Mouse (Mus musculus) cortical plate, adult 2 months (tissue): Measurements from ENCODE around the gene Mgat5b. TPM values are rescaled to one million over a fixed set of nuclear protein-coding genes. Genes with fewer than 3 reads are reported as not detected.
"Not testable (repeated sequence)": the region's sequence is repeated elsewhere in the genome, so short reads cannot be mapped to it uniquely, and the experiment has no call there.

Experiments
- H3K27ac ChIP-seq: fragments of 200-500 bp; 2 replicates; pipeline ENCODE4 v1.5.1; 2012; ENCODE audit warnings: low read length, control low read depth, inconsistent platforms; ENCODE audit not compliant: insufficient read depth
- H3K4me1 ChIP-seq: fragments of 200-500 bp; 2 replicates; pipeline ENCODE4 v1.6.1; 2011; ENCODE audit warnings: low read length; ENCODE audit not compliant: control insufficient read depth, insufficient read depth
- H3K4me3 ChIP-seq: fragments of 200-500 bp; 2 replicates; pipeline ENCODE4 v1.5.1; 2011; ENCODE audit warnings: mild to moderate bottlenecking, low read length, control low read depth; ENCODE audit not compliant: insufficient read depth
- CTCF ChIP-seq: fragments of 200-500 bp; IDR thresholded peaks from 2 replicates; pipeline ENCODE4 v1.5.1; 2011; ENCODE audit warnings: mild to moderate bottlenecking, control low read depth, low read length; ENCODE audit not compliant: insufficient read depth; ENCODE audit errors: extremely low read depth
- POLR2A ChIP-seq: fragments of 200-500 bp; IDR thresholded peaks from 2 replicates; pipeline ENCODE4 v1.6.1; 2011; ENCODE audit warnings: mild to moderate bottlenecking, low read length, control low read depth; ENCODE audit not compliant: insufficient read depth; ENCODE audit errors: extremely low read depth
- polyA plus RNA-seq: library from polyadenylated mRNA; depleted of rRNA; stranded (reverse); fragments of >200 nt; gene quantifications from 2 replicates; pipeline ENCODE4 v1.2.3, GENCODE M21; 2012

Gene Mgat5b
- polyA plus RNA-seq, 1 experiment = 62.1 TPM

DNA sequence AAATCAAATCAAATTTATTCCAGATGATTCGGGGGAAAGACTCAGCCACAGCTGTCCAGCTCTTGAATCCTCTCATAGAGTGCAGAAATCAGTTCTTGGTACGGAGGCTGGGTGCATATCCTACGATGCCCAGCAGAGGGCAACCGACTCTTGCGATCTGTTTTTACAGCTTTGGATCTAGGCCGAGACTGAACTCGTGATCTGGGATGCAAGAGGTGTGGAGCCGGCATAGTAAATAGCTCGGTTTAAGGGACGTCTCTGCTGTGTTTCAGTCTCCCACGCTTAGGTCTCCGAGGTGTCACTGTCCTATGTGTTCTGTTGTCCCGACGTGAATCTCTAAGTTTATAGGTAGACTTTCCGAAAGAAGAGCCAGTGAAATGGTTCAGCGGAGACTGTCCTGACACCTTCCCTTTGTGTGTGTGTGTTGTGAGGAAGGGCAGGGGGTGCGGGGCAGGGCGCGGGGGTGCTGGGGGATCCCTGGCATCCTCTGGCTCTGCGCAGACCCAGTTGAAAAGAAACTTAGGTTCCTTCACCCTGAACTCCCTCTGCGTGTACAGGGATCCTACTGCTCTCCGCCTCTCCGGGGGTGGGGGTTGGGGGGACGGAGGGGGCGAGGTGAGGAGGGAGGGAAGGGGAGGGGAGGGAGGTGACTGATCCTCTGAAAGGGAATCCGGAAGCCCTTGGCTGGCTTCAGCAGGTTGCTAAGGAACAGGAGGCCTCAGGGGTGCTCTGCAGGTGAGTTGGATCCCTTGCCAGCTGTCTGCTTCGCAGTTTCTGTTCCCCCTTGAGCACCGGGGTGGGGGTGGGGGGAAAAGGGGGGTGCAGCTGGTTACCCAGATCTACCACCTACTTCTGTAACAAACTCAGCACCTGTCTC, 33.1 kb upstream of the Mgat5b start:
- Histone ChIP-seq H3K4me3 (peak overlapping the region; percentile 27), H3K27ac (no peak overlapping the region)
- TF ChIP-seq CTCF (peak; percentile 92), POLR2A (no peak)

DNA sequence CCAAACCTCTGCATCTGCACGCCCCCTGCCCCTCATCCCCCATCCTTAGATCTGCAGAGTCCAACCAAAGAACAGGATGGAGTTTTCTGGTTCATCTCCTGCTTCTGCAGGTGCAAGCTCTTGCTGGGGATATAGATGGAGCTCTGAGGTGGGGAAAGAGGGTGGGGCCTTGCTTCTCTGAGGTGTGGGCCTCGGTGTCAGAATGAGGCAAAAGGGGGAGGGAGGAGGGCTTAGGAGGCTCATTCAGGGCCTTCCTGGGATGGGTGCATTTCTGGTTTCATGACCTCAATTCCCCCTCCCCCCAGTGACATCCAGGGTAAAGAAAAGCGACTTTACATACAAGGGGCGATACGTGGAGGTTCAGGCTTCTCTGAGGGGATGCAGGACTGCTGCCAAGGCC, 31.5 kb upstream of the Mgat5b start:
- no peak overlapping the region for H3K4me3 ChIP-seq
- no peaks in the 10 kb centered on the region for H3K4me1 ChIP-seq
- no peak overlapping the region for H3K27ac ChIP-seq
- TF ChIP-seq POLR2A = no peak
- no peak for TF ChIP-seq CTCF

More for the DNA sequence above, 33.1 kb upstream of the Mgat5b start:
- no peaks in the 10 kb centered on the region for H3K4me1 ChIP-seq

DNA sequence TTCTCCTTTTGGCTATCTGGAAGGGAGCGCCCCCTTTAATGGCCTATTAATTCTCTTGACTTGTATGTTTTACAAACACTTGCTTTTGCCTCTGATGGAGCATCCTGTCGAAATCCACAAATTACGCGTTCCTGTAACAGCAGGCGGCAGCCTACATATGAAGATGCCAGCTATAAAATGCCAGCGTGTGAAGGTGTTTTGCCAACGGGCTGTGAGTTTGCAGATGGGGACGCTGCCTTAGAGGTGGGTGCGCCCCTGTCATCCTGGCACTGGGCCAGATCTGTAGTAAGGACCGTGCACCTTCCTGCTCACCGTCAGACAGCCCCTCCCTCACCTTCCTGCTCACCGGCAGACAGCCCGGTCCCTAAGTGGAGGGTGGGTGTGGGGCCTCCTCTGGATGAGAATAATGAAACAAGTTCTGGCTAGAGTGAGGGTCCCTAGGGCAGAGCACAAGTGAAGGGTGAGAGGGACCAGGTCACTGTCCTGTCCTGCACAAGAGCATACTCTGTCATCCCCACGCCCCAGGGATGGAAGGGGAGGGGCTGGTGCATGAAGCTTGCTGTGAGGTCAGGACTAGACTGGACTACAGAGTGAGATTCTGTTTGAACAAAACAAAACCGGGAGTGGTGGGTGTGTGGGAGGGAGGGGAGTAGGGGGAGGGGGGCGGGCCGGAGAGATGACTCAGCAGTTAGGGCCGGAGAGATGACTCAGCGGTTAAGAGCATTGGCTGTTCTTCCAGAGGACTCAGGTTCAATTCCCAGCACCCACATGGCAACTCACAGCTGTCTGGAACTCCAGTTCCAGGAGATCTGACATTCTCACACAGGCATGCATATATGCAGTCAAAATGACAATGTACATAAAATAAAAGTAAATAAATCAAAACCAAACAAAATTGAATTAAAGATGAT, 24.9 kb upstream of the Mgat5b start:
- no peak overlapping the region for H3K4me3 ChIP-seq
- no peak overlapping the region for H3K27ac ChIP-seq
- H3K4me1 ChIP-seq = no peaks in the 10 kb centered on the region
- TF ChIP-seq POLR2A = no peak
- TF ChIP-seq CTCF = peak; percentile 14; the same call in 1 of the 2 replicates

DNA sequence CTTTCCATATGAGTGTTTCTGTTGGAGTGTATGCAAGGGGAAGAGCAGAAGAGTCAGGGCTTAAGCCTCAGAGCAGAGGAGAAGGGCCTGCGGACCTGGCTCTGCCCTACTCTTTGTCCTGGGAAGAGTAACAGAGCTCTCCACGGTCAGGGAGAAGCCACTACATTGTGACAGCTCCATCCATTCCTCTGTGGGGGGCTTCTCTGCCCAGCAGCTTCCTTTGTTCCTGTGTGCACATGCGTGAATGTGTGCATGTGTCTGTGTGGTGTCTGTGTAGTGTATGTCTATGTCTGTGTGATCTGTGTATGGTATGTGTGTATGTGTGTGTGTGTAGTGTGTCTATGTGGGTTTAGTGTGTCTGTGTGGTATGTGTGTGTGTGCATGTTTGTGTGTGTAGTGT, 23.3 kb upstream of the Mgat5b start:
- Histone ChIP-seq H3K4me3 (no peak overlapping the region), H3K27ac (no peak overlapping the region), H3K4me1 (no peaks in the 10 kb centered on the region)
- TF ChIP-seq CTCF (no peak), POLR2A (no peak)

DNA sequence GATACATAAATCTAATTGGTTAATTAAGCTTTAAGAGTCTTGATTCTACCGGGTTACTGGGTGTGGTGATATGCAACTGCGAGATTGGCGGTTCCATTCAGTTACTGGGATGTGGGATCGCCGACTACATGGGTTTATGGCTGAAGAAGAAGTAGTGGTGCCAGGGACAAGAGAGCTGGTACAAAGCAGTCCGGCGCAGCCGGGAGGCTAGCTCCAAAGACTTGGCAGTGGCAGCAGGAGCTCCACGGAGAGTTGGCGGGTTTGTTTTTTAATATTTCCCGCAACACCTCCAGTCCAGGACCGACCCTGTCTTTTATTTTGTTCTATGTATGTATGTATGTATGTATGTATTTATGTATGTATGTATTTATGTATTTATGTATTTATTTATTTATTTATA, 19.4 kb upstream of the Mgat5b start:
- no peak for TF ChIP-seq CTCF
- no peak for TF ChIP-seq POLR2A
- H3K27ac ChIP-seq = no peak overlapping the region
- no peaks in the 10 kb centered on the region for H3K4me1 ChIP-seq
- no peak overlapping the region for H3K4me3 ChIP-seq

DNA sequence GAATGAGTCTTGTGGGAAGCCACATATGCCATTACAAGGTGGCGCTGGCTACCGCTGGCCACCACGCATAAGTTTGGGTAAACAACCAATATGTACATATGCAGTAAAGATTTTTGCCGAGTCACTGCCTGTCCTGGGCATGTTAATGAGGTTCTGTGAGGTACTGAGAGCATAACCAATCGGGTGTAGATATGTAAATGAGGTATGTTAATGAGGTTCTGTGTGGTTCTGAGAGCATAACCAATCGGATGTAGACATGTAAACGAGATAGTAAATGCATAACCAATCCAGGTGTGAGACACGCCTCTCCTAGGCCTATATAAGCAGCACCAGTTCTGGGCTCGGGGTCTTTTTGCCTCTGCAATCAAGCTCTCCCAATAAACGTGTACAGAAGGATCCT, 16.1 kb upstream of the Mgat5b start:
- H3K4me1 ChIP-seq, H3K27ac ChIP-seq, H3K4me3 ChIP-seq: not testable (repeated sequence)

DNA sequence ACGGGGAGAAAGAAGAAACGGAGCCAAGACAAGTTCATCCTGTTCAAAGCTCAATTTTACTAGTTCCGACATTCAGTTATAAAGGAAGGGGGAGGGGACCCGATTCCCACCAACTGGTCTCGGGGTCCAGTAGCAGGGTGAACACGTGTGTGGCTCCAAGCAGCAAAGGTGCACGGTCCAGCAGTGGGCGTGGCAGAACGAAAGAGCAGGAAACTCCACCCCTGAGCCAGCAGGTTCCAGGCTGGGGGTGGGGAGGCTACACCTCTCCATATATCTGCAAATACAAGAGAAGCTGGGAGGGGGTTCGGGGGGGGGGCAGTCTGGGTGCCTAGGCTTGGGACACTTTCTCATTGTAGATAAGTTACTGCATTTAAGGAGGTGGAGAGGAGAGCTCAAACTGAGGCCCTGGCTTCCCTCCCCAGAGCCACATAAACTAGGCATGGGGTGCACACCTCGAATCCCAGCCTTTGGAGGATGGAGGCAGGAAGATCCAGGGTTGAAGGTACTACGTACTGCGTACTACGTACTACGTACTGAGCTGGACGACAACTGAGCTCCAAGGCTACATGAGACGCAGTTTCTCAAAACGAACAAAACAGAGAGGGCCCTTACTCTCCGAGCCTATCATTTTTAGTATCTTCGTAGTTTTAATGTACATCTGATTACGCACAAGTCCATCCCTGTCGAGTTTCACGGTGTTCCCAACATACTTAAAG, 12.8 kb upstream of the Mgat5b start:
- Histone ChIP-seq H3K4me3 (peak overlapping the region; percentile 14), H3K27ac (no peak overlapping the region), H3K4me1 (no peaks in the 10 kb centered on the region)
- TF ChIP-seq POLR2A (no peak), CTCF (no peak)

DNA sequence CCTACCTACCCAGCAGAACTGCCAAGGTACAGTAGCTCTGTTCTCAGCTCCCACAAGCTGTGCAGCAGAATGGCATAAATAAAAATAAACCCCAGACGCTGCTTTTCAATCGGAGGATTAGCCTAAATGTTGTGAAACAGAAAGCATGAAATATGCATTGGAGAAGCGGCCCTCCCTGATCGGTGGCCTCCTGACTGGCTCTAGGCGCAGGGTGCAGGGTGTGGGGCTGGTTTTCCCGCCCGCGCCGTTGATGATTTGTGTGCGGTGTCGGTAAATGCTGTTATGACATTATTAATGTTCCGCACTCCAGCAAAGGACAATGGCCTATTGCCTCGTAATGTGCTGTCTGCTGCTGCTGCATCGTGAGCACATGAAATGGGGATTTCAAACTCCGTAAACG, 5.1 kb upstream of the Mgat5b start:
- no peak for TF ChIP-seq CTCF
- no peak for TF ChIP-seq POLR2A
- peak overlapping the region; percentile 81 for H3K27ac ChIP-seq

DNA sequence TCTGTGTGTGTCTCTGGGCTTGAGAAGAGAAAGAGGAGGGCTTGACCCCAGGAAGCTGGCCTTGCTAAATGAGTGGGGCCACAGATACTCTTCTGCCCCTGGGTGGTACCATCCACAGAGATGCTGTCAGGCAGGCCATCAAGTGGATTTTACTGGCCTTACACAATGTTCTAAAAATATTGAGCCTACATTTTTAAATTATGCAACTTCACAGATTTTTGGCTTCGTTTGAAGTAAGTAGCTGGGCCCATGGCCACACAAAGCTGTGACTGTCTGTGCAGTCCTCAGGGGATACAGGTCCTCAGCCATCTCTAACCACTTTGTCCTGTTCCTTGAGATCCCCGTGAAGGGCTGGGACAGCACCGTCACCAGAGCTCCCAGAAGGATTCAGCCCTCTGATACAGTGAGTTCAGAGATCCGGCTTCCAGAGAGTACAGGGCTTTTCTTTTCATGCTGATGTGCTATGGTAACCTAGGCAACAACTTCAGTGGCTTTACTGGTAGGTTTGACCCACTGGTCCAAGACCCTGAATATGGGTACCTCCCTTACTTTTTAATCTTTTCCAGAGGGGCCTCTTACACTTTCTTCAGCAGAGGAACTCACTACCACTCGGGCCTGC, 4.3 kb upstream of the Mgat5b start:
- H3K27ac ChIP-seq = no peak overlapping the region
- H3K4me1 ChIP-seq = peaks cover 5% of the 10 kb centered on the region
- H3K4me3 ChIP-seq = no peak overlapping the region
- TF ChIP-seq CTCF = no peak
- TF ChIP-seq POLR2A = no peak

More for the DNA sequence above, 5.1 kb upstream of the Mgat5b start:
- Histone ChIP-seq H3K4me1 (peaks cover 5% of the 10 kb centered on the region), H3K4me3 (no peak overlapping the region)
